Mouse (Mus musculus): ENCODE results near the gene Nectin1. TPM values are rescaled to one million over a fixed set of nuclear protein-coding genes. Genes with fewer than 3 reads are reported as not detected.
A peak's percentile ranks its signal among the peaks of the same experiment; 100 is the strongest.

Nectin1 gene
- polyA plus RNA-seq, 1 experiment from 2014 or later: 11.0 TPM

- H3K9ac ChIP-seq (replicated peaks): no peak overlapping the region
- no peak overlapping the region for H3K4me2 ChIP-seq (replicated peaks)
- H3K27ac ChIP-seq: peak overlapping the region; percentile 41; the same call in 1 of the 2 replicates
- no peak for ATAC-seq
- H3K4me3 ChIP-seq (replicated peaks): no peak overlapping the region
- no peaks in the 10 kb centered on the region for H3K36me3 ChIP-seq
- no peaks in the 10 kb centered on the region for H3K9me3 ChIP-seq
- H3K27me3 ChIP-seq: no peaks in the 10 kb centered on the region
- H3K4me1 ChIP-seq (replicated peaks): peaks cover 82% of the 10 kb centered on the region
- WGBS: 85% methylated on average over 4 of the region's 4 CpGs
Measured at GRCm38 (mm10) chr9:43755464-43755863, 11.7 kb downstream of the Nectin1 start.

GRCm38 (mm10) chr9:43755928-43756327 lies 12.1 kb downstream of the Nectin1 start:
- H3K4me3 ChIP-seq (replicated peaks): no peak overlapping the region

GRCm38 (mm10) chr9:43757225-43757624 lies 13.4 kb downstream of the Nectin1 start:
- no peak overlapping the region for H3K9ac ChIP-seq (replicated peaks)
- WGBS: 78% methylated on average over 10 of the region's 10 CpGs
- no peak for ATAC-seq
- H3K36me3 ChIP-seq: no peaks in the 10 kb centered on the region
- no peaks in the 10 kb centered on the region for H3K9me3 ChIP-seq
- no peak overlapping the region for H3K4me3 ChIP-seq (replicated peaks)
- no peaks in the 10 kb centered on the region for H3K27me3 ChIP-seq
- no peak overlapping the region for H3K27ac ChIP-seq
- H3K4me2 ChIP-seq (replicated peaks): no peak overlapping the region
- H3K4me1 ChIP-seq (replicated peaks): peaks cover 89% of the 10 kb centered on the region

More at GRCm38 (mm10) chr9:43755928-43756327, 12.1 kb downstream of the Nectin1 start:
- no peaks in the 10 kb centered on the region for H3K36me3 ChIP-seq
- H3K4me1 ChIP-seq (replicated peaks): peaks cover 82% of the 10 kb centered on the region
- no peaks in the 10 kb centered on the region for H3K27me3 ChIP-seq
- ATAC-seq: no peak
- H3K27ac ChIP-seq: no peak overlapping the region
- no peak overlapping the region for H3K4me2 ChIP-seq (replicated peaks)
- H3K9ac ChIP-seq (replicated peaks): no peak overlapping the region
- 89% methylated on average over 2 of the region's 2 CpGs for WGBS
- no peaks in the 10 kb centered on the region for H3K9me3 ChIP-seq

GRCm38 (mm10) chr9:43757972-43758965 lies 14.5 kb downstream of the Nectin1 start:
- ATAC-seq: no peak
- Histone ChIP-seq H3K27ac (no peak overlapping the region), H3K27me3 (no peaks in the 10 kb centered on the region), H3K9me3 (no peaks in the 10 kb centered on the region), H3K9ac (replicated peaks) (no peak overlapping the region), H3K4me2 (replicated peaks) (no peak overlapping the region), H3K36me3 (no peaks in the 10 kb centered on the region), H3K4me1 (replicated peaks) (peaks cover 93% of the 10 kb centered on the region), H3K4me3 (replicated peaks) (no peak overlapping the region)
- WGBS: 50% methylated on average over 5 of the region's 5 CpGs

GRCm38 (mm10) chr9:43760078-43760477 lies 16.3 kb downstream of the Nectin1 start:
- H3K27me3 ChIP-seq: no peaks in the 10 kb centered on the region
- H3K9me3 ChIP-seq: 0 out of 2 replicates have a peak, but pooled peaks cover 3% of the 10 kb centered on the region
- no peak for ATAC-seq
- peaks cover 4% of the 10 kb centered on the region; the same call in 1 of the 2 replicates for H3K36me3 ChIP-seq
- H3K4me2 ChIP-seq (replicated peaks): no peak overlapping the region
- H3K9ac ChIP-seq (replicated peaks): no peak overlapping the region
- no peak overlapping the region for H3K4me3 ChIP-seq (replicated peaks)
- peak overlapping the region; percentile 44 for H3K27ac ChIP-seq
- 69% methylated on average over 12 of the region's 12 CpGs for WGBS
- H3K4me1 ChIP-seq (replicated peaks): peaks cover 81% of the 10 kb centered on the region

GRCm38 (mm10) chr9:43761181-43761820 lies 17.5 kb downstream of the Nectin1 start:
- Histone ChIP-seq H3K9me3 (0 out of 2 replicates have a peak, but pooled peaks cover 3% of the 10 kb centered on the region), H3K27ac (peak overlapping the region; percentile 81), H3K9ac (replicated peaks) (no peak overlapping the region), H3K4me3 (replicated peaks) (no peak overlapping the region), H3K27me3 (no peaks in the 10 kb centered on the region), H3K4me2 (replicated peaks) (peak overlapping the region; percentile 29), H3K4me1 (replicated peaks) (peaks cover 82% of the 10 kb centered on the region), H3K36me3 (peaks cover 4% of the 10 kb centered on the region; the same call in 1 of the 2 replicates)
- peak; percentile 77 for ATAC-seq
- 35% methylated on average over 5 of the region's 5 CpGs for whole genome bisulfite sequencing

GRCm38 (mm10) chr9:43761941-43762340 lies 18.2 kb downstream of the Nectin1 start:
- Histone ChIP-seq H3K9me3 (0 out of 2 replicates have a peak, but pooled peaks cover 3% of the 10 kb centered on the region), H3K36me3 (peaks cover 4% of the 10 kb centered on the region; the same call in 1 of the 2 replicates), H3K4me2 (replicated peaks) (no peak overlapping the region), H3K4me1 (replicated peaks) (peaks cover 80% of the 10 kb centered on the region), H3K9ac (replicated peaks) (0 out of 2 replicates have a peak overlapping the region, but pooled peaks have one; percentile 3), H3K27me3 (no peaks in the 10 kb centered on the region), H3K27ac (peak overlapping the region; percentile 81), H3K4me3 (replicated peaks) (no peak overlapping the region)
- ATAC-seq: 0 out of 2 replicates have a peak, but pooled peaks have one; percentile 29
- 64% methylated on average over 3 of the region's 3 CpGs for WGBS

GRCm38 (mm10) chr9:43765419-43766179 lies 21.8 kb downstream of the Nectin1 start:
- WGBS: 61% methylated on average over 14 of the region's 14 CpGs
- Histone ChIP-seq H3K27me3 (no peaks in the 10 kb centered on the region), H3K36me3 (peaks cover 4% of the 10 kb centered on the region; the same call in 1 of the 2 replicates), H3K4me2 (replicated peaks) (no peak overlapping the region), H3K9ac (replicated peaks) (0 out of 2 replicates have a peak overlapping the region, but pooled peaks have one; percentile 4), H3K27ac (peak overlapping the region; percentile 14; the same call in 1 of the 2 replicates), H3K4me3 (replicated peaks) (no peak overlapping the region), H3K4me1 (replicated peaks) (peaks cover 79% of the 10 kb centered on the region), H3K9me3 (0 out of 2 replicates have a peak, but pooled peaks cover 3% of the 10 kb centered on the region)
- ATAC-seq: no peak; the same call in 1 of the 2 replicates

- H3K9ac ChIP-seq (replicated peaks): no peak overlapping the region
- H3K4me2 ChIP-seq (replicated peaks): no peak overlapping the region
- H3K27ac ChIP-seq: peak overlapping the region; percentile 14
- peak; percentile 74 for ATAC-seq
- H3K4me1 ChIP-seq (replicated peaks): peaks cover 72% of the 10 kb centered on the region
- H3K36me3 ChIP-seq: peaks cover under 1% of the 10 kb centered on the region; the same call in 1 of the 2 replicates
- no peak overlapping the region for H3K4me3 ChIP-seq (replicated peaks)
- H3K9me3 ChIP-seq: 0 out of 2 replicates have a peak, but pooled peaks cover 1% of the 10 kb centered on the region
- 18% methylated on average over 4 of the region's 4 CpGs for WGBS
- no peaks in the 10 kb centered on the region for H3K27me3 ChIP-seq
Measured at GRCm38 (mm10) chr9:43768779-43769178, 25.0 kb downstream of the Nectin1 start.

GRCm38 (mm10) chr9:43769228-43769627 lies 25.4 kb downstream of the Nectin1 start:
- Histone ChIP-seq H3K27me3 (no peaks in the 10 kb centered on the region), H3K4me3 (replicated peaks) (no peak overlapping the region), H3K4me2 (replicated peaks) (no peak overlapping the region), H3K9me3 (no peaks in the 10 kb centered on the region), H3K4me1 (replicated peaks) (peaks cover 76% of the 10 kb centered on the region), H3K27ac (peak overlapping the region; percentile 14), H3K36me3 (no peaks in the 10 kb centered on the region), H3K9ac (replicated peaks) (no peak overlapping the region)
- ATAC-seq: no peak
- WGBS: 72% methylated on average over 7 of the region's 7 CpGs

- 81% methylated on average over 4 of the region's 4 CpGs for WGBS
- Histone ChIP-seq H3K27ac (no peak overlapping the region), H3K36me3 (no peaks in the 10 kb centered on the region), H3K27me3 (no peaks in the 10 kb centered on the region), H3K4me3 (replicated peaks) (no peak overlapping the region), H3K4me2 (replicated peaks) (no peak overlapping the region), H3K9me3 (no peaks in the 10 kb centered on the region), H3K4me1 (replicated peaks) (peaks cover 79% of the 10 kb centered on the region), H3K9ac (replicated peaks) (no peak overlapping the region)
- no peak for ATAC-seq
Measured at GRCm38 (mm10) chr9:43769940-43770339, 26.2 kb downstream of the Nectin1 start.

All from midbrain, embryonic 13.5 days (tissue).